Mouse (Mus musculus) heart, embryonic 12.5 days (tissue): ENCODE measurements around the gene Ankrd34b. TPM values are rescaled to one million over a fixed set of nuclear protein-coding genes. Genes with fewer than 3 reads are reported as not detected.

ENCODE experiments used
- ATAC-seq: fragments of 200-750 bp; cut with Nextera tagmentation; 2 replicates; pipeline ENCODE4 v1.8.0; 2017; ENCODE audit warnings: moderate TSS enrichment, moderate library complexity; ENCODE audit not compliant: insufficient number of reproducible peaks, low FRiP score
- H3K27ac ChIP-seq: fragments of 300-500 bp; sonication (generic); 2 replicates; pipeline ENCODE4 v1.5.1; 2016; ENCODE audit warnings: mild to moderate bottlenecking, moderate library complexity; ENCODE audit not compliant: poor library complexity, severe bottlenecking
- H3K27me3 ChIP-seq: fragments of 300-500 bp; sonication (generic); replicated peaks from 2 replicates; pipeline ENCODE4 v1.6.1; 2016; ENCODE audit warnings: mild to moderate bottlenecking, moderate library complexity
- H3K36me3 ChIP-seq: fragments of 300-500 bp; sonication (generic); 2 replicates; pipeline ENCODE4 v1.6.1; 2016; ENCODE audit warnings: mild to moderate bottlenecking, moderate library complexity
- H3K4me1 ChIP-seq: fragments of 300-500 bp; sonication (generic); replicated peaks from 2 replicates; pipeline ENCODE4 v1.6.1; 2016; ENCODE audit warnings: mild to moderate bottlenecking
- H3K4me2 ChIP-seq: fragments of 300-500 bp; sonication (generic); 2 replicates; pipeline ENCODE4 v1.6.1; 2016; ENCODE audit warnings: mild to moderate bottlenecking, moderate library complexity
- H3K4me3 ChIP-seq: fragments of 300-500 bp; sonication (generic); 2 replicates; pipeline ENCODE4 v1.5.1; 2016; ENCODE audit warnings: mild to moderate bottlenecking
- H3K9ac ChIP-seq: fragments of 300-500 bp; sonication (generic); 2 replicates; pipeline ENCODE4 v1.6.1; 2016; ENCODE audit warnings: mild to moderate bottlenecking, moderate library complexity
- H3K9me3 ChIP-seq: fragments of 300-500 bp; sonication (generic); replicated peaks from 2 replicates; pipeline ENCODE4 v1.6.1; 2016; ENCODE audit warnings: mild to moderate bottlenecking, moderate library complexity
- WGBS: fragments of 180-500 bp; shearing (Covaris S2); methylation state at CpG from one replicate; pipeline ENCODE4 v1.1.7; 2016; 5-methylcytosine and 5-hydroxymethylcytosine counted together
- polyA plus RNA-seq: library from polyadenylated mRNA; unstranded; fragments of >200 nt; fragmentation: Nextera tagmentation; extraction: Ambion mirVana; gene quantifications from 2 replicates; pipeline ENCODE4 v1.2.1, GENCODE M21; 2016

The Ankrd34b gene
- polyA plus RNA-seq, 1 experiment from 2014 or later = 0.22 TPM

DNA sequence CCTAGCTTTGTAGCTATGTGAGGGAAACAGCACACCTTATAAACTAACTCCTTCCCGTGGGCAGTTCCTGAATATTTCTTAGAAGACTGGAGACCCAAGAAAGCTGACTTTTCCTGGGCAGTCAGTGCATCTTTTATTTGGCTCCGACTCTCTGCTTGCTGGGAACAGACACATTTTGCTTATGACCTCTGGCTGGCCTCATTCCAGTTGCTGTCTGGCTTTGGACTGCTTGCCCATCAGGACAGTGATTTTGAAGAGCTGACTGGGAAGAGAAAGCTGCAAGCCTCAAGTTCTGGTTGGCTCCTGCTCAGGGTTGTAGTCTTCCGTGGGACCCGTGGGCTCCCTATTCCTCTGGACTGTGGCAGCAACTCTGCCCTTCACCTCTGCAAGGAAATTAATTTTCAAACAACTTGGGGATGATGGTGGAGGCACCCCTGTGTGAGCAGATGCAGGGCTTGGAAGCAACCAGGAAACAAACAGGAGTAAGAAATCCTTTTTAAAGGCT is 1.7 kb downstream of the Ankrd34b start:
- H3K27ac ChIP-seq = no peak overlapping the region
- no peaks in the 10 kb centered on the region for H3K36me3 ChIP-seq
- H3K4me2 ChIP-seq = peak overlapping the region; percentile 100; the same call in 1 of the 2 replicates
- H3K9me3 ChIP-seq = no peaks in the 10 kb centered on the region
- H3K9ac ChIP-seq = no peak overlapping the region
- no peak for ATAC-seq
- peak overlapping the region; percentile 72 for H3K4me3 ChIP-seq
- 42% methylated on average over 4 of the region's 4 CpGs for WGBS
- peaks cover 71% of the 10 kb centered on the region for H3K27me3 ChIP-seq
- H3K4me1 ChIP-seq = peaks cover 13% of the 10 kb centered on the region

DNA sequence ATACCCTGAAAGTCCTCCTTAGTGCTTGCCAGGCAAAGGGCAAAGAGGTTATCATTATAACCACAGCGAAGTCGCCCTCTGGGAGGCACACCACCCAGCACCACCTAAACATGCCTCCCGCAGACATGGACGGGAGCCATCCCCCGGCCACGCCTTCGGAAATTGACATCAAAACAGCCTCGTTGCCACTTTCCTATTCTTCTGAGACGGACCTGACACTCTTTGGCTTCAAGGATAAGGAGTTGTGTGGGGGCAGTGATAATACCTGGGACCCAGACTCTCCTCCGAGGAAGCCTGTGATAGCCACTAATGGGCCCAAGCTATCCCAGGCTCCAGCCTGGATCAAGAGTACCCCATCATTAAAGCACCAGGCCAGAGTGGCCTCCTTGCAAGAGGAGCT is 13.0 kb downstream of the Ankrd34b start:
- 75% methylated on average over 10 of the region's 10 CpGs for WGBS
- Histone ChIP-seq H3K4me3 (no peak overlapping the region), H3K9me3 (no peaks in the 10 kb centered on the region), H3K27ac (no peak overlapping the region), H3K9ac (no peak overlapping the region), H3K36me3 (no peaks in the 10 kb centered on the region), H3K27me3 (0 out of 2 replicates have a peak, but pooled peaks cover 4% of the 10 kb centered on the region), H3K4me1 (peaks cover 2% of the 10 kb centered on the region; the same call in 1 of the 2 replicates), H3K4me2 (no peak overlapping the region)
- no peak for ATAC-seq

DNA sequence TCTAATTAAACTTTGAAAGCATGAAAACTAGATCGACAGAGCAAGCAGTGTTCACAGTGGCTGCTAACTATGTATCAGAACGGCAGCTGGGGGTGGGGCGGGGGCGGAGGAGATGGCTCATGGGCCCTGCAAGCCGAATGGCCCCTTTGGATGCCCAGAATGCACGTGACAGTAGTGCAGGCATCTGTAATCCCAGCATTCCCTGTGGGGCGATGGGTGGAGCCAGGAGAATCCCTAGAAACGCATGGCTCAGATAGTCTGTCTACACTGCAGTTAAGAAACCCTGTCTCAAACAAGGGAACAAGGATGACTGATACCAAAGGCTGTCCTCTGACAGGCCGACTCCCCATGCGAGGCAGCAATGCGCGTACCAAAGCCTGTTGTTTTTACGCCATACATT is 14.6 kb downstream of the Ankrd34b start:
- H3K4me2 ChIP-seq = no peak overlapping the region
- H3K4me3 ChIP-seq = no peak overlapping the region
- H3K27ac ChIP-seq = no peak overlapping the region
- H3K4me1 ChIP-seq = no peaks in the 10 kb centered on the region
- H3K27me3 ChIP-seq = 0 out of 2 replicates have a peak, but pooled peaks cover 4% of the 10 kb centered on the region
- no peaks in the 10 kb centered on the region for H3K9me3 ChIP-seq
- WGBS = 76% methylated on average over 13 of the region's 13 CpGs
- H3K9ac ChIP-seq = no peak overlapping the region
- no peak for ATAC-seq
- no peaks in the 10 kb centered on the region for H3K36me3 ChIP-seq

DNA sequence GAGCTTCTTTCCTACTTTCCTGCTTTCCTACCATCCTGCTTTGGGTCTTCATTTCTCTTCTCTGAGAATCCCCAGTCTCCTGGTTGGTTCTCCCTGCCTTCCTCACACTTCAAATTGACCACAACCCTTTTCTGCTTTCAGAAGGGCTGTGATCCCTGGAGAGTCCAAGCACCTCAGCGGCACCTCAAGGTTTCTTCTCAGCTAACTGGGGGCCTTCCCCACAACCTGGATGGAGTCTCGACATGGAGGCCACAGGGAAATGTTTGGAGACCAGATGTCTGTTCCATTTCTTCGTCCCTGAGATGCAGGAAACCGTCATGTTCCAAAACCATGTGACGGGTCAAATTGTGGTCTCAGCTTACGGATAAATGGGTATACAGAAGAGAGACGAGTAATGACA is 21.2 kb downstream of the Ankrd34b start:
- Histone ChIP-seq H3K9me3 (no peaks in the 10 kb centered on the region), H3K4me1 (no peaks in the 10 kb centered on the region), H3K4me2 (no peak overlapping the region), H3K27me3 (no peaks in the 10 kb centered on the region), H3K36me3 (no peaks in the 10 kb centered on the region), H3K27ac (no peak overlapping the region), H3K4me3 (no peak overlapping the region), H3K9ac (no peak overlapping the region)
- no peak for ATAC-seq
- 81% methylated on average over 7 of the region's 7 CpGs for WGBS

DNA sequence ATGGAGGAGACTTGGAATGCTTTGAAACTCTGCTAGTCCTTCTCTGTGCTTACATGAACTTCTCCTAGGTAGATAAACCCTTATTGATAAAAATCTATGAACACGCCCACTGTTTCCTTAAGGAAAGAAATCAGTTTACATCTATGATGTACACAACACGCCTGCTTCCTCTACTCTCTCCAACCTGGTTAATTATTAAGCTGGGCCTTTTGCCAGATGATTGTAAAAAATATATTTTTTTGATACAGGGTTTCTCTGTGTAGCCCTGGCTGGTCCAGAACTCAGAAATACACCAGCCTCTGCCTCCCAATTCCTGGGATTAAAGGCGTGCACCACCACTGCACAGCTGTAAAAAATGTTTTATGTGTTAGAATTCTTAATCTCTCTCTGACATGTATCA is 39.0 kb downstream of the Ankrd34b start:
- peaks cover 5% of the 10 kb centered on the region; the same call in 1 of the 2 replicates for H3K36me3 ChIP-seq
- H3K9ac ChIP-seq = no peak overlapping the region
- H3K4me2 ChIP-seq = no peak overlapping the region
- no peaks in the 10 kb centered on the region for H3K9me3 ChIP-seq
- no peak overlapping the region for H3K4me3 ChIP-seq
- H3K27me3 ChIP-seq = no peaks in the 10 kb centered on the region
- H3K27ac ChIP-seq = no peak overlapping the region
- H3K4me1 ChIP-seq = 0 out of 2 replicates have a peak, but pooled peaks cover 4% of the 10 kb centered on the region
- ATAC-seq = no peak
- 82% methylated on average over 3 of the region's 3 CpGs for WGBS

DNA sequence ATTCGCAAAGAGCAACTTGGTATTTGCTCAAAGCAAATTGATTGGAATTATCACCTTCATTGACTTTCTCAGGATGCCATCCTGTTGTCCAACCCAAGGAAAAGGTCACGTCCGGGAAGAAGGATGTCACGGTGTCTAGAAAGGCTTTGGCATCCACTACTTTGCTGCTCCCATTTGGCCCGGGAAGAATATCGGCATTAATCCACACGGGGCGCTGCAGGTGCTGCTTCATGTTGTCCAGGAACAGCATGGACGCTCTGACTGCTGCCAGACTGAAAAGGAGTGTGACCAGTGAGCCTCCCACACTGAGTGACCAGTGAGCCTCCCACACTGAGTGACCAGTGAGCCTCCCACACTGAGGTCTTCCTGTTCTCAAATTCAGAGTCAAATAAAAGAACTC is 42.2 kb downstream of the Ankrd34b start:
- no peaks in the 10 kb centered on the region for H3K9me3 ChIP-seq
- no peak for ATAC-seq
- no peak overlapping the region for H3K27ac ChIP-seq
- H3K9ac ChIP-seq = no peak overlapping the region
- WGBS = 69% methylated on average over 9 of the region's 9 CpGs
- H3K36me3 ChIP-seq = peaks cover 5% of the 10 kb centered on the region; the same call in 1 of the 2 replicates
- H3K27me3 ChIP-seq = no peaks in the 10 kb centered on the region
- H3K4me3 ChIP-seq = no peak overlapping the region
- H3K4me1 ChIP-seq = 0 out of 2 replicates have a peak, but pooled peaks cover 4% of the 10 kb centered on the region
- no peak overlapping the region for H3K4me2 ChIP-seq

DNA sequence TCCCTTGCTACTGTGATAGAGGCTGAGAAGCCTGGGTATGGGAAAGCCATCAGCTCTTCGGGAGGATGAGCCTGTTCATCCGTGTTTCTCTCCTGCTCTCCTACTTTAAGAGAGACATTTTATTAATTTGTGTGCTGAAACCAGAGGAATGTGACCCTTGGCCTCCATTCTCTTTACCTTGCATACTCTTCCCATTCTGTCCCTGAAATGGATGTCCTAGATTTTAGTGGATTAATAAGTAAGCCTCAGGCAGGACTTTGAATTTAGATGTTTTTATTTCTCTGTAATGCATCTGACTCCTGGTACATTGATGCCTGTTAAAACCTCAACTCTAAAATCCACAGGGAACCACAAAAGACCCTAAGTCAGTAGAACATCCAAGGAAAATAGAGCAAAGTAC is 43.7 kb downstream of the Ankrd34b start:
- WGBS = 75% methylated on average over 2 of the region's 2 CpGs
- no peak for ATAC-seq
- Histone ChIP-seq H3K4me2 (no peak overlapping the region), H3K4me1 (no peaks in the 10 kb centered on the region), H3K9ac (no peak overlapping the region), H3K27me3 (no peaks in the 10 kb centered on the region), H3K4me3 (no peak overlapping the region), H3K36me3 (peaks cover 5% of the 10 kb centered on the region; the same call in 1 of the 2 replicates), H3K9me3 (no peaks in the 10 kb centered on the region), H3K27ac (no peak overlapping the region)

DNA sequence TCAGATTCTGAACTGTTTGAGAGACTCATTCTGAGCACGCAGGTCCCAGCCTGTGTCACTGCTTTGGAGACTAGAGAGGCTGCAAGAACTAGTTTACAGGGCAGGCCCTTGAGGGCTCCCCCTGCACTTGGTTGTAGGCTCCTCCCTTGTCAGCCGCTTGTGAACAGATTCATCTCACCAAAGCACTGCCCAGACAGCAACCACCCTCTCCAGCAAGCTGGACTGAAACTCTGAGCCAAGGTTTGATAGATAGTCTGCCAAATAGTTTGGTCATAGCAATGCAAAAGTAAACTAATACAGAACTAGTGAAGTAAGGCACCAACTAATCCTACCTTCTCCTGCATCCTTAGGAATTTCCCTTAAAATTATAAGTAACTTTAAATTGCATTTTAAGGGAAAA is 44.5 kb downstream of the Ankrd34b start:
- peaks cover 5% of the 10 kb centered on the region; the same call in 1 of the 2 replicates for H3K36me3 ChIP-seq
- 71% methylated on average over 2 of the region's 2 CpGs for WGBS
- no peak overlapping the region for H3K9ac ChIP-seq
- no peak overlapping the region for H3K4me2 ChIP-seq
- no peaks in the 10 kb centered on the region for H3K4me1 ChIP-seq
- no peak overlapping the region for H3K27ac ChIP-seq
- ATAC-seq = no peak
- no peaks in the 10 kb centered on the region for H3K27me3 ChIP-seq
- H3K9me3 ChIP-seq = no peaks in the 10 kb centered on the region
- H3K4me3 ChIP-seq = no peak overlapping the region

DNA sequence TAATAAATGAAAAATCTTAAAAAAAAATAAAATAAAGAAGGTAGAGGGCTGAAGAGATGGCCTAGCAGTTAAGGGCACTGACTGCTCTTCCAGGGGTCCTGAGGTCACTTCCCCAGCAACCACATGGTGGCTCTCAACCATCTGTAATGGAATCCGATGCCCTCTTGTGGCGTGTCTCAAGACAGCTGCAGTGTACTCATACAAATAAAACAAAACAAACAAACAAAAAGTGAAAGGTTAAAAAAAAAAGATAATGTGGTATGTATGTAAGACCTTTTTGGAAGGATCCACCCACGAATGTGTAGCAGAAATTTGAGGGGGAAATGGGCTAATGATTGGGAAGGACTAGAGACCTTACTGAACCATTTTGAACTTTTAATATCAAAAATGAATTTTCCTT is 57.7 kb downstream of the Ankrd34b start:
- Histone ChIP-seq H3K4me1 (no peaks in the 10 kb centered on the region), H3K9ac (0 out of 2 replicates have a peak overlapping the region, but pooled peaks have one; percentile 65), H3K4me2 (peak overlapping the region; percentile 90), H3K4me3 (peak overlapping the region; percentile 54), H3K36me3 (peaks cover 9% of the 10 kb centered on the region; the same call in 1 of the 2 replicates), H3K27ac (no peak overlapping the region), H3K27me3 (no peaks in the 10 kb centered on the region), H3K9me3 (no peaks in the 10 kb centered on the region)
- 11% methylated on average over 3 of the region's 3 CpGs for WGBS
- ATAC-seq = no peak

DNA sequence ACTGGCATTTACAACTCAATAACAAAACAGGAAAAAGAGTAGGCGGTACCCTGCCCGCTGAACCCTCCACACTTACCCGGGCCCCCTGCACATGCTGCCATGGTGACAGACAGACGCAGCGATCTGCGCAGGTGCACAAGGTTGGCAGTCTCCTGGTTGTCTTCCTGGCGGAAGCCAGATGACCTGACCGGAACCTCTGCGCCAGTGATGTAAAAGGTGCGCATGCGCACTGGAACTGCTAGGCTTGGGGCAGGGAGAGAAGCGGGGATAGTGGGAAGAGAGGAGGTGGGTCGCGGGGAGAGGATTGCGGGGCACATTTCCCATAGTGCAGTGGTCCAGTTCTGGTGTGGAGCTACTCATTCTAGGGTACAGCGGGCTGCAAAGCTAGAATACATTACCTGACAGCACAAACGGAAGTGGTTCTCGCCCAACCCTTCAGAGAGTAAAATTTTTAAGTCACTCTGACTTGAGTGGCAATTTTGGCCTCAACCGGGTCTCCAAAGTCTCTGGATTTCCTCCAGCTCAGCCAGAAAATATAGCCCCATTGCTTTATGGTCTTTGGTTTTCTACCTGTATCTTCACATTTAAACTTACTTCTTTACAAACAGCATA is 58.3 kb downstream of the Ankrd34b start, which contains the start of gene Fam151b:
TSS of gene Fam151b (minus strand) at position 164 of the 612 bp plus-strand sequence.
- no peaks in the 10 kb centered on the region for H3K27me3 ChIP-seq
- peaks cover 9% of the 10 kb centered on the region; the same call in 1 of the 2 replicates for H3K36me3 ChIP-seq
- H3K9ac ChIP-seq = peak within 1 kb of the TSS; percentile 65
- no peaks in the 10 kb centered on the region for H3K4me1 ChIP-seq
- peak within 1 kb of the TSS; percentile 54 for H3K4me3 ChIP-seq
- 7% methylated on average over 19 of the region's 19 CpGs for WGBS
- peak; percentile 99 for ATAC-seq
- peak within 1 kb of the TSS; percentile 90 for H3K4me2 ChIP-seq
- no peaks in the 10 kb centered on the region for H3K9me3 ChIP-seq
- peak within 1 kb of the TSS; percentile 63 for H3K27ac ChIP-seq

DNA sequence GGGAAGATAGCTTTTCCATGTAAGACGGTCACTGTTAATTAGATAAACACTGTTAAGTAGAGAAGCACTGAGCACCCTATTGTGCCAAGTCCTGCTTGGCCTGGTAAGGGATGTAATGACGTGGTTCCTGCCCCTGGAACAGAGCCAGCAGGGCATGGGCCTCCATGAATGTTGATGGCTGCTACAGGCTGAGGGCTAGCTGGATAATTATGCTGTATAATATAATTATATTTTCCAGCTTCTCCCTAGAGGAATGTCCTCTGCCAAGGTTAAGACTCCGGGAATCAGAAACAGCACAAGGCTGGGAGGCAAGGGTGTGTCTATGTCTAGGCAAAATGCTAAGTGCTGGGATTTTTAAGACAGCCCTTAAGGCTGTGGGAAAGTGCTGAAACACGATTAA is 65.1 kb downstream of the Ankrd34b start:
- Histone ChIP-seq H3K36me3 (peaks cover 44% of the 10 kb centered on the region), H3K9ac (no peak overlapping the region), H3K4me1 (no peaks in the 10 kb centered on the region), H3K27me3 (no peaks in the 10 kb centered on the region), H3K27ac (no peak overlapping the region), H3K4me2 (no peak overlapping the region), H3K4me3 (no peak overlapping the region), H3K9me3 (no peaks in the 10 kb centered on the region)
- 70% methylated on average over 4 of the region's 4 CpGs for WGBS
- no peak for ATAC-seq
